Mouse (Mus musculus) neural tube, embryonic 14.5 days (tissue): ENCODE measurements around the gene Pecam1. TPM values are rescaled to one million over a fixed set of nuclear protein-coding genes. Genes with fewer than 3 reads are reported as not detected.
"Not testable (repeated sequence)": the region's sequence is repeated elsewhere in the genome, so short reads cannot be mapped to it uniquely, and the experiment has no call there.

Source experiments
- ATAC-seq: fragments of 200-750 bp; cut with Nextera tagmentation; 2 replicates; pipeline ENCODE4 v1.8.0; 2017; ENCODE audit warnings: low read depth, mild to moderate bottlenecking, moderate TSS enrichment, moderate library complexity
- H3K27ac ChIP-seq: fragments of 300-500 bp; sonication (generic); 2 replicates; pipeline ENCODE4 v1.5.1; 2014; ENCODE audit warnings: low read depth, mild to moderate bottlenecking, control low read depth, low read length, moderate library complexity, mixed read lengths
- H3K27me3 ChIP-seq: fragments of 300-500 bp; sonication (generic); 2 replicates; pipeline ENCODE4 v1.6.1; 2014; ENCODE audit warnings: low read length; ENCODE audit not compliant: control insufficient read depth, insufficient read depth
- H3K36me3 ChIP-seq: fragments of 300-500 bp; sonication (generic); 2 replicates; pipeline ENCODE4 v1.6.1; 2014; ENCODE audit warnings: low read length, mixed read lengths; ENCODE audit not compliant: control insufficient read depth, insufficient read depth
- H3K4me1 ChIP-seq: fragments of 300-500 bp; sonication (generic); 2 replicates; pipeline ENCODE4 v1.6.1; 2014; ENCODE audit warnings: low read length; ENCODE audit not compliant: control insufficient read depth, insufficient read depth
- H3K4me2 ChIP-seq: fragments of 300-500 bp; sonication (generic); 2 replicates; pipeline ENCODE4 v1.6.1; 2014; ENCODE audit warnings: mild to moderate bottlenecking, low read depth, low read length, control low read depth
- H3K4me3 ChIP-seq: fragments of 300-500 bp; sonication (generic); 2 replicates; pipeline ENCODE4 v1.5.1; 2014; ENCODE audit warnings: low read depth, low read length, control low read depth, mixed read lengths
- H3K9ac ChIP-seq: fragments of 300-500 bp; sonication (generic); replicated peaks from 2 replicates; pipeline ENCODE4 v1.6.1; 2014; ENCODE audit warnings: low read depth, mild to moderate bottlenecking, control low read depth, low read length, mixed read lengths
- H3K9me3 ChIP-seq: fragments of 300-500 bp; sonication (generic); 2 replicates; pipeline ENCODE4 v1.6.1; 2016; ENCODE audit warnings: low read length; ENCODE audit not compliant: control insufficient read depth
- WGBS: fragments of 180-500 bp; shearing (Covaris S2); extraction: QIAGEN DNeasy Blood & Tissue Kit; methylation state at CpG from one replicate; pipeline ENCODE4 v1.1.7; 2014; 5-methylcytosine and 5-hydroxymethylcytosine counted together
- polyA plus RNA-seq: library from polyadenylated mRNA; unstranded; fragments of >200 nt; fragmentation: Nextera tagmentation; extraction: Ambion mirVana; gene quantifications from 2 replicates; pipeline ENCODE4 v1.2.1, GENCODE M21; 2014

Pecam1 gene
- polyA plus RNA-seq, 1 experiment from 2014 or later: 9.4 TPM

GRCm38 (mm10) chr11:106724916-106725235, 25.6 kb downstream of the Pecam1 start:
- not testable (repeated sequence) for H3K4me2 ChIP-seq, H3K4me3 ChIP-seq, H3K9ac ChIP-seq, H3K27ac ChIP-seq, ATAC-seq, H3K4me1 ChIP-seq, H3K36me3 ChIP-seq, H3K27me3 ChIP-seq, H3K9me3 ChIP-seq
- 96% methylated on average over 9 of the region's 9 CpGs for WGBS

DNA sequence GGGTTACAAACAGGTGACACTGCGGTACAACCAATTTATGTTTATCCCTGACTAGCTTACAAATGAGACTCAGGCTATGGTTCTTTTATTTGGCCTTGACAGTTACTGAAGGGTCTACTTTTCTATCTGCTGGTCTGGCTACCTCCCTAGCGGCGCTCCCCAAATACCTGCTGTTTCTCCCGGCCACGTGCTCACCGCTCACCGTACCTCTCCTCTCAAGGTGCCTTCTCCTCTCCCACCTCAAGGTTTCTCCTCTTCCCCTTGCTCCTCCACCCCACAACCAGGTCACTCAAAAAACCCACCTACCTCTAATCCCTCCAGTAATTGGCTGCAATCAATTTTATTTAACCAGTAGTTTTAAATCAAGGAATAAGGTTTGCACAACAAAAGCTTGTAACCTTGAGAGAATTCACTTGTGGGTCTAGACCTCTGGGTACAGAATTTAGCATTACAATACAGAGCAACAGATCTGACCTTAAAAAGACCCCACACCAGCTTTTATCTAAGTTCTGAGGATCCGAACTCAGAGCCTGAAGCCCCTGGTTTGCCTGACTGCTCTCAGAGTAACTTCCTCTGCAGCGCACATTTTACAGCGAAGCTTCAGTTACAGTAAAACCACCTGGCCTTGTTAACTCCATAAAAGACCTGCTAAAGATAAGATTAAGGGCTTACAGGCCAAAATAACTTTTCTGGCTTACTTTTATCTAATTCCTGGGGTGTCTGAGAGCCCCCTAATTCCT, 26.1 kb downstream of the Pecam1 start:
- no peak overlapping the region for H3K9ac ChIP-seq
- no peaks in the 10 kb centered on the region for H3K9me3 ChIP-seq
- no peak overlapping the region for H3K27ac ChIP-seq
- H3K4me1 ChIP-seq: no peaks in the 10 kb centered on the region
- 85% methylated on average over 10 of the region's 10 CpGs for WGBS
- no peaks in the 10 kb centered on the region for H3K36me3 ChIP-seq
- H3K27me3 ChIP-seq: no peaks in the 10 kb centered on the region
- no peak overlapping the region for H3K4me3 ChIP-seq
- no peak for ATAC-seq
- H3K4me2 ChIP-seq: no peak overlapping the region

DNA sequence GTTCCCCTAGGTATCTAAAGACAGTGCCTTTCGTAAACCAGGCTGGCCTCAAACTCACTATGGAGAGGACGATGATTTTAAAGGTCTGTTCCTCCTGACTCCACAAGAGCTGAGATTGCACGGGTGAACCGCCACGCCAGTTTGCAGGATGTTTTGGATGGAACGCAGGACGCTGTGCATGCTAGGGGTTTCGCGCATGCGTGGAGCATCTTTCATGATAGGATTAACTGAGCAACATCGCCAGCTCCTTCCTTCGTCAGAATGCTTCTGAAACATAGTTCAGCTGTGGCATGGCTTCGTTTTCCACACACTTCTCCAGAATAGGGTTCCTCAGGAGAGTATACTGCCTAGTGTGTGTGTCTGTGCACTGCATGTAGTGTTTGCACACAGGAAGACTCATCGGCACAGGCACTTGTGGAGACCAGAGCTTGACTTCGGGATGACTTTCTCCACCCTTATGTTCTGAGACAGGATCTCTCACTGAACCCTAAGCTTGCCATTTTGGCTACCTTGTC, 26.8 kb downstream of the Pecam1 start:
- no peak for ATAC-seq
- Histone ChIP-seq H3K36me3 (no peaks in the 10 kb centered on the region), H3K4me2 (no peak overlapping the region), H3K4me3 (no peak overlapping the region), H3K9ac (no peak overlapping the region), H3K4me1 (no peaks in the 10 kb centered on the region), H3K9me3 (no peaks in the 10 kb centered on the region), H3K27ac (no peak overlapping the region), H3K27me3 (no peaks in the 10 kb centered on the region)
- WGBS: 76% methylated on average over 15 of the region's 15 CpGs

DNA sequence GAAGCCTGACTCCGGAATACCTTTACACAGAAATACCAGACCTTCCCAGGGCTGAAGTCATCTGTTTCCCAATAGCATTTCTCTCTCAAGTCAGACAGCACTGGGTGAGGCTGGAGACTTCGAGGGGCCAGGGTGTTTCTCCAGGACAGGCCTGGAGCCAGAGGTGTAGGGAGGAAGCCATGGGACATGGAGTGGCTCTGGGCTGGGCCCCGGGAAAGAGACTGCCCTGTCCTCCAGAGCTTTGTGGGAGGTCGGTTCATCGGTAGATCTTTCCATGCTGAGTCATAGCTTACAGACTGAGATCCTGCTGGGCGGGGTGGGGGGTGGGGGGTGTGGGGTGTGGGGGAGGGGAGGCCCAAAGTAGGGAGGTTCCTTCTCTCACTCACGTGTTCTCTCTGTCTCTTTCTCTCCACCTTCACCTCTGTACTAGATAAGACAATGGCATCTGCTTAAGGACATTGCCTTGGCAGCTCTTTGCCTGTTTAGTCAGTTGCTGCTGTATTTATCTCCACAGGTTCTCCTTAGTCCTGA, 27.5 kb downstream of the Pecam1 start:
- Histone ChIP-seq H3K27ac (no peak overlapping the region), H3K9me3 (no peaks in the 10 kb centered on the region), H3K4me3 (no peak overlapping the region), H3K9ac (no peak overlapping the region), H3K27me3 (no peaks in the 10 kb centered on the region), H3K36me3 (no peaks in the 10 kb centered on the region), H3K4me2 (no peak overlapping the region), H3K4me1 (no peaks in the 10 kb centered on the region)
- ATAC-seq: no peak
- 7% methylated on average over 6 of the region's 7 CpGs for WGBS

GRCm38 (mm10) chr11:106720379-106720778, 30.0 kb downstream of the Pecam1 start:
- H3K4me3 ChIP-seq: no peak overlapping the region
- no peaks in the 10 kb centered on the region for H3K9me3 ChIP-seq
- H3K27me3 ChIP-seq: no peaks in the 10 kb centered on the region
- H3K27ac ChIP-seq: no peak overlapping the region
- no peak for ATAC-seq
- H3K9ac ChIP-seq: no peak overlapping the region
- no peaks in the 10 kb centered on the region for H3K36me3 ChIP-seq
- no peaks in the 10 kb centered on the region for H3K4me1 ChIP-seq
- WGBS: 84% methylated on average over 8 of the region's 8 CpGs
- no peak overlapping the region for H3K4me2 ChIP-seq

DNA sequence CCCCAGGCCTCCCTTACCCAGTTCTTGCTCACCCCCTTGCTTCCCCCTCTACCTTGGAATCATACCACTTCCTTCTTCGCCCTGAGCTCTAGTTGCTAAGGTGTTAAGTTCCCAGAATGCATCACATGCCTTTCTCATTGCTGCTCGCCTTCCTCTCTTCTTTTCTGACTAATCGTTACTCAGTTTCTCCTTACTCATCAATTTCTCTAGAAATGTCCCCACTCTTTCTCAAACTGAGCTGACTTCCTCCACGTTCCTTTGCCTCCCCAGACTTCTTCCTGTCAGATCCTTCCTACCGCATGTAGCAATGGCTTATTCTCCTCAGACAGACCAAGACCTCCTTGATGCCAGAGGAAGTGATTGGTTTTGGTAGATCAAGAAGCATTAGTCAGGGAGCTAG, 33.9 kb downstream of the Pecam1 start:
- Histone ChIP-seq H3K9me3 (no peaks in the 10 kb centered on the region), H3K27ac (no peak overlapping the region), H3K36me3 (no peaks in the 10 kb centered on the region), H3K27me3 (no peaks in the 10 kb centered on the region), H3K4me2 (no peak overlapping the region), H3K4me1 (no peaks in the 10 kb centered on the region), H3K4me3 (no peak overlapping the region), H3K9ac (no peak overlapping the region)
- ATAC-seq: no peak
- 80% methylated on average over 5 of the region's 5 CpGs for WGBS

DNA sequence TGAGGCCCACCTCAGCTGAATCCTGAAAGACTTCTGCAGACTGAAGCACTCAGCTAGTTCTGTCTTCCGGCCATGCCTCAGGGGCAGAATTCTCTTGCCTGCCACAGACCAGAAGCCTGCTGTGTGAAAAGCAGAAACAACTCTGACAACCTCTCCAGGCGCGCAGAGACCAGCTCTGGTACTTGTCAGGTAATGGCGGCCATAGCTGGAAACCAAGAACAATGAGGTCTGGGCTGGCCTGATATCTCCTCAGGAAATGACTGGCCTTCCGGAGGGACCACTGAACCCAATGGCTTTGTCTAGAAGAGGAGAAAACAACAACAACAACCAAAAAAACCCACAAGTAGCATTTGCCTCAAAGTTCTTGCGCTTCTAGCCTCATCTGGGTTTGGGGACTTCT, 35.4 kb downstream of the Pecam1 start:
- H3K4me1 ChIP-seq: no peaks in the 10 kb centered on the region
- no peaks in the 10 kb centered on the region for H3K36me3 ChIP-seq
- H3K9ac ChIP-seq: no peak overlapping the region
- no peak overlapping the region for H3K27ac ChIP-seq
- H3K4me3 ChIP-seq: no peak overlapping the region
- WGBS: 83% methylated on average over 6 of the region's 6 CpGs
- no peaks in the 10 kb centered on the region for H3K9me3 ChIP-seq
- no peak for ATAC-seq
- H3K27me3 ChIP-seq: no peaks in the 10 kb centered on the region
- no peak overlapping the region; the same call in 1 of the 2 replicates for H3K4me2 ChIP-seq

GRCm38 (mm10) chr11:106710789-106711188, 39.6 kb downstream of the Pecam1 start:
- ATAC-seq: no peak
- Histone ChIP-seq H3K4me3 (no peak overlapping the region), H3K9me3 (no peaks in the 10 kb centered on the region), H3K9ac (no peak overlapping the region), H3K27ac (no peak overlapping the region), H3K4me1 (no peaks in the 10 kb centered on the region), H3K36me3 (no peaks in the 10 kb centered on the region), H3K4me2 (no peak overlapping the region), H3K27me3 (no peaks in the 10 kb centered on the region)
- WGBS: 72% methylated on average over 5 of the region's 5 CpGs

DNA sequence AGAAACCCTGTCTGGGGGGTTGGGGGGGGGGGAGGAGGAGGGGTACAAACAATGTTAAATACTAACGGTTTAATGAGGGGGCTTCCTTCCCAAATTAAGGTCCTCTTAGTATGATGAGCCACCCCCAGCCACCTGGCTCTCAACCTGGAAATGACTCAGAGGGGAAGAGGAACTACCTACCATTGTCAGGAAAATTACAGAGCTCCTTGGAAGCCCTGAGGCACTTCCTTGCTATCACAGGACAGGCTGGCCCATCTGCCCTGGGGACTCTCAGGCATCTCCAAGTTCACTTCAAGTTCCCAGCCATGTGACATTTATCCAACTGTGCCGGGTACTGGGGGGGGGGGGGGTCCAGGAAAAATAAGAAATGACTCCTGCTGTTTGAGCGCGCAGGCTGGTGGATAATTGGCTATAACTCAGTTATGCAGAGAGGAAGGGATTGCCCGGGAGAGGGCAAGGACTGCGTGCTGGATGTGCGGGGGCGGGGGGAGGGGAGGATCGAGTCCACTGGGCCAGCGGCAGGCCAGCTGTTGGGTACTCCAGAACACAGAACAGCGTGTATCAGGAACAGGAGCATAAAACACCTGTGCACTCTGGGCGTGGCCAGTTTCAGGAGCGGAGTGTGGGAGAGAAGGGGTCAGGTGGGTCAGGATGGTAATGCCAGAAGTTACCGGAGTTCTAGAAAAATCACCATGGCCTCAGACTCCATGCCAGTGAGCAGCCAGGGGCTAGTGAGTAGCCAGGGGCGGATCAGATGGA, 41.0 kb downstream of the Pecam1 start:
- no peak overlapping the region for H3K27ac ChIP-seq
- no peak for ATAC-seq
- H3K4me3 ChIP-seq: no peak overlapping the region
- WGBS: 35% methylated on average over 15 of the region's 15 CpGs
- no peaks in the 10 kb centered on the region for H3K9me3 ChIP-seq
- no peak overlapping the region for H3K9ac ChIP-seq
- H3K27me3 ChIP-seq: no peaks in the 10 kb centered on the region
- no peaks in the 10 kb centered on the region for H3K4me1 ChIP-seq
- H3K36me3 ChIP-seq: no peaks in the 10 kb centered on the region
- no peak overlapping the region for H3K4me2 ChIP-seq
